Mouse (Mus musculus): ENCODE data around the gene Chd3.

DNA sequence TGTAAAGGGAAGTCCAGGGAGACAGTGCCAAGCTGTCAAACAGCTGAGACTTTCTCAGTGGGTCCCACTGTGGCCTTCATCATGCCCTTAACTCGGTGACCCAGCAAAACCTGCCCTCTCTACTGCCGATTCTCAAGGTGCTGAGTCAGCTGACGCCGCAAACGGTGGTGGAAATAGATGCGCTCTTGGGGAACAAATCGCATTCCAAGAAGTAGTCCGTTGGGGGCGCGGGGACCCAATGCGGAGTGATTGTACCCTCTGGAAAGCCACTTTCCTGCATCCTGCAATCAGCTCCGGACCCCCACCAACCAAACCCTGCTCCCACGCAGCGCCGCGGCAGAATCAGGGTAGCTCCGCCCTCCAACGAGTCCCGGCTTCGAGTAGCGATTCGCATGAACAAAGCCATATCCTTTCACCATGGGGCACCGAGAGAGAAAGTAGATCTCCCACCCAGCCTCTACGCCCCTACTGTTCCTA lies 37.2 kb downstream of the Chd3 start:
- TF ChIP-seq CTCF (IDR thresholded peaks at IDR 0.05; ENCODE audit: low read depth) (no peak), EP300 (IDR thresholded peaks at IDR 0.05; ENCODE audit: low read depth) (no peak)
